Mouse (Mus musculus): ENCODE measurements around the gene Adh6b.

The Adh6b gene

GRCm38 (mm10) chr3:138341471-138341870, at the start of gene Adh6b:
Adh6b (plus strand) TSS chr3:138341775.
- DNase-seq (ENCODE audit: low read depth, low spot score) = no peak

- no peak for DNase-seq (ENCODE audit: low read depth, low spot score)
Observed at GRCm38 (mm10) chr3:138293298-138293895, 48.2 kb upstream of the Adh6b start.

DNA sequence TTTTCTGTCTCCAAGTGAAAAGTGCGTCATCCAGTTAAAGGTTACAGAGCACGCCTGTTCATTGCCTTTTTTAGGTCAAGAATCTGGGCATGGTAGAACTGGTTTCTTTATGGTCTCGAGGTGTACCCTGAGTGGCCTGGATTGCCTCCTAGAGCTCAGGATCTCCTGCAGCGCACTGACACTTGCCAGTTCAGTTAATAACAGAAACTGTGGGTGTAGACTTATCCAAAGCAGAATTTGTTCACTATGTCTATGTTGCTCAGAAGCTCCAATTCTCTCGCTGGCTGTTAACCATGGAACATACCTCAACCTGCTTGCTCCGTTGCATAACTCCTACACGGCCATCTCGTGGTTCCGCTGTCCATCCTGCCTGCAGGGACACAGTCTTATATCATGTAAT, 41.4 kb upstream of the Adh6b start:
- no peak for DNase-seq (ENCODE audit: low read depth, low spot score)

GRCm38 (mm10) chr3:138302676-138303075, 38.9 kb upstream of the Adh6b start:
- no peak for DNase-seq (ENCODE audit: low read depth, low spot score)

DNA sequence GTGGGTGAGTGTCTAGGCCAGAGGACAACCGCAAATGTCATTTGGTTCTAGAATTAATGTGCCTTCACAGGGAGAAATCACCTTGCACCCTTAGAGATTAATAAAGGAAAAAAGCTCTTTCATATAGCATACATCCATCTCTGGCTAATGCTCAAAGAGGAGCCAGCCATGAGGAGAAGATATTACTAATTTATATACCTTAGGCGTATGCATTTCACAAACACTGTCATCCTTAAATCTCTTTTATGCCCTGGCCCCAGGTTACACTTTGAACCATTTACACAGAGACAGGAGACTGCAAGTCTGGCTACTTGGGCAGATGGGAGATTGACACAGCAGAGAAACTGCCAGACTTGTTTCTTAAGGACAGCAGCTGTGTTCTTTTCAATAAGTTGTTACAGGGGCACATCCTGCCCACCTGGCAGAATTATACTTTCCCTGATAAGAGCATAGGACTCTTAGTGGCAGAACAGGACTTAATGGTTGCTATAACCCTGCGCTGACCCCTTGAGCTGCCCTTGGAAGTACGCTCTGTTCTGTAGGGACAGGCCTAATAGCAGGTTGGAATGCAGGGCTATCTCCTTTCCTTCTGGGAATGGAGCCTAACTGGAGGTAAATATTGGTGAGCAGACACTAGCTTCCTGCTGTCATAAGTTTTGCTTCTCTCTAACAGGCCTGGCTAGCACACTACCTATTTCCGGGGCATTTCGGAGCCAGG, 37.6 kb upstream of the Adh6b start:
- DNase-seq (ENCODE audit: low read depth, low spot score) = no peak

DNA sequence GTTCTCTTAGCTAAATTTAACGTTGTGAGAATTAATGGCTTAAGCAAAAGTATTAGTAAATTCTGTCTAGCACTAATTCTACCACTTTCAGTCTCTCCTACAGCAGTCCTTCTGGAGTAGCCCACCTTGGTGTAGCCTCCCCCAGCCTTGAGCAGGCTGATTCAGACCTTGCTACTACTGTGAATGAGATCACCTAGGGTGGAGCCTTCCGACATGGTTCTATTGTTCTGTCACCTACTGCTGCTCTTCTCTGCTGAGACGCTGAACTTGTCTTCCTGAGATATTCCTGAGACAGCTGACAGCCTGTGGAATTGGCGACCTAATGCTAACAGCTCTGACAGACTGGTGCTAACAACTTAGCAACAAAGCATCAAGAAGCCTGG, 37.1 kb upstream of the Adh6b start:
- DNase-seq (ENCODE audit: low read depth, low spot score) = no peak

DNA sequence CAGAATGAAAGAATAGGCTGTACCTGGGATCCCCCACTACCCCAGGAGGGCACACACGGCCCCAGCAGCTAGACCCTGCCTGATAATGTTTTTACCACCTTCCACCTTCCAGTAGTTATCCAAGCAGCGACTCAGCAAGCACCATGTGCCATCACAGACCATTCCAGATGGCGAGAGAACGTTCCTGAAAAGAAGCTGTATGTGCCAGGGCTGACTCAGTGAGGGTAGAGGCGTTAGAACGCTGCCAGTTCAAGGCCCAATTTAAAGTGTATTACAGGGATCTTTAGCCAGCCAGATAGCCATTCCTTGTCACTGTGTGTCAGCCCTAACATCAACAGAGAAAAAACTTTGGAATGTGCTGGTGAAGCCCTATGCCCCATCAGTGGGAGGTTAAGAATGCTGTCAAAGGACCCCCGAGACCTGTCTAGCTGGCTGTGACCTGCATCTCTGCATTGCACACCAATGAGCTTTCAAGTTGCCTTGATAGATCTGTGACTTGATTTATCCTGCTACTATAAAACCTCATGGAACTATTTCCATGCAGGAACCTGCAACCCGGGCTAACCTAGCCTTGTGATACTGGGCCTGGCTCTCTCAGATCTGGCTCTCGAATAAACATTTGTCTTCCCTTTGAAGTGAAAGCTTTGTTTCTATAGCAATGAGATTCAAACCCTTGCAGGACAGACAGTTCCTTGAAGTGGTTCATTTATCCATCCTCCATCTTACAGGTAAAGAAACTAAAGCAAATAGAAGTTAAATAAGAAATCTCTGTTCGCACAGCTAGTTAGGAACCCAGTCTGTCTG, 35.9 kb upstream of the Adh6b start:
- DNase-seq (ENCODE audit: low read depth, low spot score) = no peak

DNA sequence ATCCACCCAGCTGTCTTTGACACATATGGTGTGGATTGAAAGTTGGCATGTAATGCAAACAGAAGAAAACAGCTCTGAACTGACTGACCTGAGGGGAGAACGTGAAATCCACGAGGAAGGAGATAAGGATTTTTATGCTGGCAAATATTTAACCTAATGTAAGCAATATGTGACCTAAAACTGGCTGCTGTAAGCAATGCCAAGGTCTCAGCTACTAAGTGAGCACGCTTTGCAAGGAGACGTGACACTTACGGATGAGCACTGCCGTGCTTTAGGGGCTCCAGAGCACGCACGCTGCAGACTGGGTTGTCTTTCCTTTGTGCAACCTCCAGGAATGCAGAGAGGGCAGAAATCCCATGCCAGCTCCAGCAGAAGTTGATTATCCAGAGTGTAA, 35.3 kb upstream of the Adh6b start:
- DNase-seq (ENCODE audit: low read depth, low spot score) = no peak

GRCm38 (mm10) chr3:138309910-138310309, 31.7 kb upstream of the Adh6b start:
- DNase-seq (ENCODE audit: low read depth, low spot score) = no peak

DNA sequence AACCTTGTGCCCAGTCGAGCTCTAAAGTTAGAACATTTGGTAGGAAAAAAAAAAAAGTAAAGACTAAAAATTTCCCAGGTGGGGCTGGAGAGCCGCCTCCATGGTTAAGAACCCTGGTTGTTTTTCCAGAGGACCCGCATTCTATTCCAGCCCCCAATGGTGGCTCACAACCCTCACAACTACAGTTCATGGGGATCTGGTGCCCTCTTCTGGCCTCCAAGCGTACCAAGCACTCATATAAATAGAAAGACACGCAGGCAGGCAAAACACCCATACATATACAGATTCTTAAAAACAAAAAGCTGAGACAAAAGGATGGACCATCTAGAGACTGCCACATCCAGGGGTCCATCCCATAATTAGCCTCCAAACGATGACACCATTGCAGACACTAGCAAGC, 30.6 kb upstream of the Adh6b start:
- no peak for DNase-seq (ENCODE audit: low read depth, low spot score)

- DNase-seq (ENCODE audit: low read depth, low spot score) = no peak
Observed at GRCm38 (mm10) chr3:138312965-138313364, 28.6 kb upstream of the Adh6b start, which contains the start of gene Adh6a. Adh6a (plus strand) TSS chr3:138313286.

DNA sequence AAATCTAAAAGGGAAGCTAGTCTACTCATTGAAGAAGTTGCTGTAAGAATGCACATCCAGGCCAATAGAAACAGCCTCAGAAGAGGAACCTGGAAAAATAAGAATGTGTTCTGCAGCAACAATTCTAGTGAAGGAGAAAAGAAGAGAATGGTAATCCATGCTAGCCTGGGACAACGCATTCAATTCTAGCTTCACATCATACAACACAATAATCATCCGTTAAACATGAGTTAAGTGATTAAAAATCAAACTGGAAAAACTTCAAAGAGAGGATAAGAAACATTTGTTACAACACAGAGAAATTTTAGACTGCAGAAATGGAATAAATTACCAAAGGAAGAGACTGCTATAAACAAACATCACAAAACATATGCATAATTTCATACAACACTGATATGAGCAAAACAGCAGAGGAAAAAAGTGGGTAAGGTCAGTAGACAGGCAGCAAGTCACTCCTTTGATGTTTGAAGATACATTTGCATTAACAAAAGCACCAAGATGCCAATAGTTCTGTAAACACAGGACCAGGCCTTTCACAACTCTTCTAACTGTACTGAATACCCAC, 24.6 kb upstream of the Adh6b start:
- no peak for DNase-seq (ENCODE audit: low read depth, low spot score)

GRCm38 (mm10) chr3:138325001-138325400, 16.6 kb upstream of the Adh6b start:
- DNase-seq (ENCODE audit: low read depth, low spot score) = no peak

DNA sequence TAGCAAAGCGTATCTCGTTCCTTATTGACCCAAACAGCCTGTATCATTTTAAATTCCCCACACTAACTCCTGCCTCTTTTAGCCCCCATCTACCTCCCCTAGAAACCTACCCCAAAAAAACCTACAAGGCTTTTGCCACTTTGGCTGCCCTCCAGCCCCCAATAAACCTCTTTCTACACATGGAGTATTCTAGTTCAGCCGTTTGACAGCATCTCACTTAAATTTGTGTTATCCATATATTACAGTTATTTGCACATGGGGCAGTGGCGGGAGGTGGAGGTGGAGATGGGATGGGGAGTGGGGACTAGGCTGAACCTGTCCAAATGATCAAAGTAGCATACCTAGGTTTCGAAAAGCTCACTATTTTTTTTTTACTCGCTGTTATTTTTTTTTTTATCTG, 16.1 kb upstream of the Adh6b start:
- no peak for DNase-seq (ENCODE audit: low read depth, low spot score)

DNA sequence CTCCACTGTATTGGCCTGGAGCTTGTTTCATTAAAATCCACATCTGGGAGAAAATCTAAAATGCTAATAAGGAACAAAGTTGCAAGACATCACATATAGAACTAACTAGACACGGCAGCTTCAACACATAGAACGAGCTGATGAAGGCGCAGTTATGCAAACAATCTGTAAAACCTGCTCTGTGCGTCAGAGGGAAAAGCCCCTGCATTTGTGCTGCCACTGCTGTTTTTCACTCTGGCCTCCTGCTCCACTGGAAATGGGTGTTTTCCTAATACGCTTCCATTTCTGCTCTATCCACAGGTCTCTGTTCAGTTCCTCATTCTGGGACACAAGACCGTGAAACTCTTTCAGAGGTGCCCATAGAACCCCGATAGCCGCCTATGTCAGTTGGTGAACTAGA, 7.7 kb upstream of the Adh6b start:
- peak; percentile 37 for DNase-seq (ENCODE audit: low read depth, low spot score)

GRCm38 (mm10) chr3:138334320-138334719, 7.3 kb upstream of the Adh6b start:
- DNase-seq (ENCODE audit: low read depth, low spot score) = peak; percentile 67

DNA sequence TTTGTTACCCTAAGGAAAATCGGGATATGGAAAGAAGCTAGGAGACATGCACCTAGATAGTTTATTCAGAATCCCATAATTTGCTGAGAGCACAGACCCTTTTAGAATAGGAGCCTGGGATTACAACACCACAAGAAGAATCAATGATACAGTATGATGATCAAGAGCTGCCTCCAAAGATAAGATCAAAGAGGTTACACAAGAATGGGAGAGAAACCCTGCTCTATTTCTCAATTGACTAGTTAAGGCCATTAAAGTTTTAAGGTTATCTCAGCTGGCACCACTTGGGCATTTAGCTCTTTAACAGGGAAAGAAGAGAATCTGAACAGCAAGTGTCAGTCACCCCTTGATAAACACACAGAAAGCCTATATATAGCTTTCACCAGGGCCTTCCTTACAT, 6.0 kb upstream of the Adh6b start:
- no peak for DNase-seq (ENCODE audit: low read depth, low spot score)

GRCm38 (mm10) chr3:138336104-138336754, 5.3 kb upstream of the Adh6b start:
- no peak for DNase-seq (ENCODE audit: low read depth, low spot score)

DNA sequence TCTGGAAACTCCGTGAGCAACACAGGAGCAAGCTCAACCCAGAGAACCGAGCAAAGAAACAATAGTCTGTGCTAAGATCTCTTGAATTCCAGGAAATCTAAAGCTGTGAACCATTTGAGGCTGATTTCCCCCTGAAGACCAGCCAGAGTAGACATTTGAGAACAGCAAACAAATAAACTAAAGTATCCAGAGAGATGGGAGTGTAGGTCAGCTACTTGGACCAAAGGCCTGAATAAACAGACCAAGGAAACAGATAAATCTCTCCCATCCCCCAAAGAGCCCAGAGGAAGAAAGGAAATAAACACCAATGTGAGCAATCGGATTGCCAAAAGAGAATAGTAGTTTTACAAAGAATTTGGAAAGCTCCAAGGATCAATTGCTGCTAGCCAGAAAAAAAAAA, 5.5 kb downstream of the Adh6b start:
- no peak for DNase-seq (ENCODE audit: low read depth, low spot score)

- no peak for DNase-seq (ENCODE audit: low read depth, low spot score)
Observed at GRCm38 (mm10) chr3:138352012-138352809, 10.6 kb downstream of the Adh6b start.

DNA sequence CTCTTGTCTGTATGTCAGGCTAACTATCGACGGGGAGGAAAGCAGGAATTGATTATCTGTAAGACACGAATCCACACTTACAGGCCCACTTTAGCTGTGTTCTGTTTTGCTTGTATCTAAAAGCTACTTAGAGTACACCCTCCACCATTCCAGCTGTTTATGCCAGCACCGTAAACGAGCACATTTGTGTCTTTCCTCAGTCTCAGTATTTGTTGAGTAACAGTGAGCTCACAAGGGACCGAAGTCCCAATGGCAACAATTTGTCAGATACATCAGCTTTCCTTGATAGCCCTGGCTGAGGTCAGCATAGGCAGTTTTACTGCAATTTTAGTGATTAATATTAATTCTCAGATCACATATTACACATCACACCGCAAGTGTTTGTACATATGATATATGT, 17.3 kb downstream of the Adh6b start:
- no peak for DNase-seq (ENCODE audit: low read depth, low spot score)
